In the genomic region with DNA sequence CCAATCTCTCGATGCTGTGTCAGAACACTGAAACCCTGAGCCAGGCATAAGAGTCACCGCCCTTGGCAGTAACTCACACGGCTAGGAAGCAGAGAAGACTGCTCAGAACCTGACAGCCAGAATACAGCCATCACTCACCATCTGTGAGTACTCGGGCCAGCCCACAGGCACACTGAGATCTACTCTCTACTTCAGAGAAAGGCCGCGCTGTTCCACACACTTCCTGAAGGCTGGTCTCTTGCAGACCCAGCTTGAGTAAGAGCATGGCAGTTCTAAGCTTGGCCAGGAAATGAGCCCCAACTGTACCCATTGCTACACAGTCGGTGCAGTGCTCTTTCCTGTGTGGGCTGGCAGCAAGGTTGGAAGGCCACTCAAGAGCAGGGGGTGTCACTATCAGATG, we compare ENCODE assay signal across 10 mouse cellular contexts. TPM values are rescaled to one million over a fixed set of nuclear protein-coding genes. Genes with fewer than 3 reads are reported as not detected.
DNase-seq lines count a peak whose midpoint lies in the region; ATAC-seq and TF ChIP-seq lines count a peak whose summit lies in the region.
"Had no signal": no experiment of that assay in that cellular context is flagged by ENCODE, and none has a peak within 500 bp of the region (broad histone marks: within the 10 kb centered on the region; RNA-seq: fewer than 3 reads in every experiment).

No protein-coding gene starts in this region.

- H3K9ac ChIP-seq in kidney, postnatal 0 days (ENCODE audit: low read depth, low read length): no peak overlapping the region
- H3K9ac ChIP-seq in midbrain, embryonic 16.5 days (ENCODE audit: low read depth, low read length): no peak overlapping the region

- H3K27me3 ChIP-seq in kidney, postnatal 0 days (ENCODE audit: insufficient read depth, low read length): no peaks in the 10 kb centered on the region
- H3K27me3 ChIP-seq in midbrain, embryonic 16.5 days (ENCODE audit: control insufficient read depth, insufficient read depth, low read depth, low read length): no peaks in the 10 kb centered on the region

- H3K4me1 ChIP-seq in kidney, postnatal 0 days (replicated peaks; ENCODE audit: insufficient read depth, low read length): no peaks in the 10 kb centered on the region
- no peaks in the 10 kb centered on the region for H3K4me1 ChIP-seq in midbrain, embryonic 16.5 days (ENCODE audit: control insufficient read depth, insufficient read depth, low read length)

- DNase-seq in kidney, postnatal 0 days (ENCODE audit: low spot score): no peak
- no peak for DNase-seq in kidney, postnatal 14 days
- DNase-seq in lung, postnatal 25 days (ENCODE audit: low spot score): peak; percentile 66
- DNase-seq in thymus, postnatal 10 days (ENCODE audit: low spot score in 2 of 2): peak; percentile 60 to 61
- no peak for DNase-seq in heart, adult 9 months (ENCODE audit: low spot score in 2 of 2)
- DNase-seq in gastrocnemius, adult 8-10 months (ENCODE audit: low spot score in 2 of 2): no peak

- H3K4me3 ChIP-seq in kidney, postnatal 0 days (replicated peaks; ENCODE audit: low read depth, low read length): no peak overlapping the region
- H3K4me3 ChIP-seq in midbrain, embryonic 16.5 days (ENCODE audit: low read depth, low read length): no peak overlapping the region
- H3K4me3 ChIP-seq: heart, embryonic 10.5 days; myocyte had no signal

- no peaks in the 10 kb centered on the region for H3K9me3 ChIP-seq in kidney, postnatal 0 days (replicated peaks; ENCODE audit: low read length)
- no peaks in the 10 kb centered on the region for H3K9me3 ChIP-seq in midbrain, embryonic 16.5 days (replicated peaks; ENCODE audit: control insufficient read depth, low read length, poor library complexity, severe bottlenecking)
- H3K9me3 ChIP-seq: heart, embryonic 10.5 days had no signal

- ATAC-seq in kidney, postnatal 0 days (replicated peaks; ENCODE audit: low FRiP score, low read depth): peak; percentile 40; the same call in 1 of the 2 replicates
- peak; percentile 58 for ATAC-seq in erythroid progenitor cell, adult 5-6 weeks (replicated peaks; ENCODE audit: low FRiP score, poor library complexity, severe bottlenecking)
- ATAC-seq in midbrain, embryonic 16.5 days: no peak

- 67% methylated on average over 7 of the region's 7 CpGs for WGBS in kidney, postnatal 0 days
- WGBS in midbrain, embryonic 16.5 days: 92% methylated on average over 7 of the region's 7 CpGs

- peaks cover 6% of the 10 kb centered on the region; the same call in 1 of the 2 replicates for H3K36me3 ChIP-seq in kidney, postnatal 0 days (ENCODE audit: insufficient read depth, low read length)
- H3K36me3 ChIP-seq in midbrain, embryonic 16.5 days (ENCODE audit: control insufficient read depth, insufficient read depth, low read length): no peaks in the 10 kb centered on the region; the same call in 1 of the 2 replicates

- no peak overlapping the region for H3K4me2 ChIP-seq in kidney, postnatal 0 days (ENCODE audit: low read length)
- H3K4me2 ChIP-seq in midbrain, embryonic 16.5 days (ENCODE audit: low read length): no peak overlapping the region

- no peak for TF ChIP-seq CTCF in kidney, postnatal 0 days (IDR thresholded peaks at IDR 0.05; ENCODE audit: low read depth)

- H3K27ac ChIP-seq in kidney, postnatal 0 days: no peak overlapping the region
- H3K27ac ChIP-seq in midbrain, embryonic 16.5 days (ENCODE audit: low read length): no peak overlapping the region
- H3K27ac ChIP-seq: heart, embryonic 10.5 days had no signal

RNA-seq across cellular contexts. Expression of gene Tbc1d2b, which starts 27.7 kb away (rescaled TPM):
- polyA plus RNA-seq in kidney, postnatal 0 days (2015; fragmentation: Nextera tagmentation; extraction: Ambion mirVana): 8.2 and 8.4 TPM in 2 replicates
- 54.4 and 68.7 TPM in 2 replicates for total RNA-seq in erythroid progenitor cell, adult 5-6 weeks (2015; ENCODE audit: low replicate concordance)
- 37.4 and 44.0 TPM in 2 replicates for total RNA-seq in erythroid progenitor cell, adult 5-6 weeks (2017; ENCODE audit: low replicate concordance)
- polyA plus RNA-seq in midbrain, embryonic 16.5 days (2015; fragmentation: Nextera tagmentation; extraction: Ambion mirVana): 6.3 and 7.3 TPM in 2 replicates
- total RNA-seq in gastrocnemius, adult 8-10 months (2022): 1 to 10 TPM; 2.6 to 4.5 (median 3.7) TPM

Comparison
In these comparisons a context has a peak if more than half of its experiments do, and no peak if none do; other contexts are left out.
1. DNase-seq: peak in lung, postnatal 25 days (single experiment) and thymus, postnatal 10 days (2 of 2); none in kidney, postnatal 0 days (single experiment), kidney, postnatal 14 days (single experiment), heart, adult 9 months (0 of 2) and gastrocnemius, adult 8-10 months (0 of 2).
2. RNA of gene Tbc1d2b, which starts 27.7 kb away (total RNA-seq): 37.4 to 68.7 TPM in erythroid progenitor cell, adult 5-6 weeks; 2.6 to 4.5 TPM in gastrocnemius, adult 8-10 months; every median in the first group is over 4 times any median in the second.